Mouse (Mus musculus): ENCODE measurements around the gene Fbxo7.

Gene Fbxo7

GRCm38 (mm10) chr10:86091919-86092318 is 70.1 kb downstream of the Fbxo7 start:
- DNase-seq (ENCODE audit: low read depth, low spot score), result peak; percentile 46

- DNase-seq (ENCODE audit: low read depth, low spot score), result no peak
Observed at GRCm38 (mm10) chr10:86093109-86094035, 71.6 kb downstream of the Fbxo7 start.

DNA sequence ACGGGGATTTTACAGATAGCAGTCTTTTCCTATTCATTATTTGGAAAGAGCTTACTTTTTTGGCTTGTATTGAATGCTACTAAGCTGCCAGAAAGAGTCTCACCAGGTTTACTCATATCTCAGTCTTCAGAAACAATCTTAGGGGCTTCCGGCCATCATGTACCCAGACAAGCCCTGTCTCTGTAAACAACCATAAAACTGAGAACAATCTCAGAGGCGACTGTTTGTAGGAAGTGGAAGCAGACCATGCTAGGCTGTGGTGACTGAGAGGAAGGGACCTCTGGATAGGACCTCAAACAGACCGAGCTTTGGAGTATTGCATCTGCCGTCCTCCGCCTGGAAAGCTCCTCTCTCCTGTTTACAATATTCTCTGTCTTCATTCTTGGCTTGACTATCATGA is 76.6 kb downstream of the Fbxo7 start:
- DNase-seq (ENCODE audit: low read depth, low spot score), result no peak

- no peak for DNase-seq (ENCODE audit: low read depth, low spot score)
Observed at GRCm38 (mm10) chr10:86100281-86100851, 78.6 kb downstream of the Fbxo7 start.

Measured in CD4-positive, CD25-positive, alpha-beta regulatory T cell, adult 2 months (primary cell).